Mouse (Mus musculus) CH12.LX (cell line): Measurements from ENCODE around the gene Rtn4rl1. TPM values are rescaled to one million over a fixed set of nuclear protein-coding genes. Genes with fewer than 3 reads are reported as not detected.
A peak's percentile ranks its signal among the peaks of the same experiment; 100 is the strongest.

Source experiments
- DNase-seq: peaks from one replicate; pipeline ENCODE4 v3.0.0-alpha.2; 2013; ENCODE audit errors: extremely low read depth
- H3K27ac ChIP-seq: 2 replicates; pipeline ENCODE4 v1.5.1; 2012; ENCODE audit warnings: low read depth, mild to moderate bottlenecking, control low read depth, moderate library complexity; ENCODE audit not compliant: insufficient read depth
- H3K27me3 ChIP-seq: replicated peaks from 2 replicates; pipeline ENCODE3; 2012; ENCODE audit warnings: inconsistent platforms
- H3K36me3 ChIP-seq, 2 experiments: replicated peaks in 1 of 2; 2 replicates each; pipeline versions ENCODE3 to v1.6.1; 2012; ENCODE audit warnings: inconsistent platforms in 1 of 2, low read length in 1 of 2, mild to moderate bottlenecking in 1 of 2, mixed read lengths in 1 of 2, moderate library complexity in 1 of 2; ENCODE audit not compliant: control insufficient read depth in 1 of 2, insufficient read depth in 1 of 2
- H3K4me1 ChIP-seq, 2 experiments: 2 replicates each; pipeline ENCODE4 v1.6.1; 2012; ENCODE audit warnings: inconsistent platforms in 1 of 2, moderate library complexity in 1 of 2; ENCODE audit not compliant: insufficient read depth in 2 of 2, control insufficient read depth in 1 of 2
- H3K4me2 ChIP-seq: 2 replicates; pipeline ENCODE4 v1.6.1; 2012; ENCODE audit warnings: low read depth, mild to moderate bottlenecking, control low read depth; ENCODE audit not compliant: poor library complexity, insufficient read depth, severe bottlenecking
- H3K4me3 ChIP-seq, 3 experiments: fragments of 150-350 bp in 1 of 3; sonication (generic) in 1 of 3; replicated peaks in 1 of 3; 2 replicates each; pipeline versions ENCODE3 to v1.5.1; 2011 to 2012; ENCODE audit warnings: low read depth in 2 of 3, low read length in 2 of 3, mild to moderate bottlenecking in 2 of 3, moderate library complexity in 2 of 3, control low read depth in 1 of 3, improper control_type of control experiment in 1 of 3, inconsistent platforms in 1 of 3, mixed read lengths in 1 of 3; ENCODE audit not compliant: poor library complexity in 1 of 3
- H3K79me2 ChIP-seq: replicated peaks from 2 replicates; pipeline ENCODE4 v1.6.1; 2012; ENCODE audit warnings: mild to moderate bottlenecking, moderate library complexity; ENCODE audit not compliant: control insufficient read depth, poor library complexity, insufficient read depth, severe bottlenecking; ENCODE audit errors: extremely low read depth
- H3K9ac ChIP-seq: 2 replicates; pipeline ENCODE4 v1.6.1; 2012; ENCODE audit warnings: low read depth, mild to moderate bottlenecking, control low read depth, moderate library complexity; ENCODE audit not compliant: insufficient read depth
- H3K9me3 ChIP-seq: replicated peaks from 2 replicates; pipeline ENCODE3; 2012; ENCODE audit warnings: low read length, inconsistent platforms, mixed read lengths
- BHLHE40 ChIP-seq: IDR thresholded peaks from 2 replicates; pipeline ENCODE4 v1.6.1; 2011; ENCODE audit warnings: mild to moderate bottlenecking, low read depth, low read length, improper control_type of control experiment
- CHD1 ChIP-seq: IDR thresholded peaks from 2 replicates; pipeline ENCODE4 v1.6.1; 2012; ENCODE audit warnings: low read depth, low read length, improper control_type of control experiment, inconsistent platforms
- CHD2 ChIP-seq: IDR thresholded peaks from 2 replicates; pipeline ENCODE4 v1.6.1; 2011; ENCODE audit warnings: low read length, improper control_type of control experiment
- CTCF ChIP-seq, 2 experiments: IDR thresholded peaks in 1 of 2; conservative IDR thresholded peaks in 1 of 2; 2 replicates each; pipeline ENCODE4 v1.5.1; 2011 to 2012; ENCODE audit warnings: low read depth in 2 of 2, low read length in 2 of 2, improper control_type of control experiment in 1 of 2, inconsistent platforms in 1 of 2, mild to moderate bottlenecking in 1 of 2, moderate library complexity in 1 of 2
- E2F4 ChIP-seq: IDR thresholded peaks from 2 replicates; pipeline ENCODE4 v1.6.1; 2011; ENCODE audit warnings: low read depth, low read length, improper control_type of control experiment; ENCODE audit not compliant: insufficient replicate concordance
- ELF1 ChIP-seq: IDR thresholded peaks from 2 replicates; pipeline ENCODE4 v1.6.1; 2014; ENCODE audit warnings: low read depth, mild to moderate bottlenecking, inconsistent platforms, low read length, improper control_type of control experiment
- EP300 ChIP-seq: IDR thresholded peaks from 2 replicates; pipeline ENCODE4 v1.6.1; 2011; ENCODE audit warnings: low read length, improper control_type of control experiment
- ETS1 ChIP-seq: conservative IDR thresholded peaks from 2 replicates; pipeline ENCODE4 v1.6.1; 2012; ENCODE audit warnings: low read depth, mild to moderate bottlenecking, inconsistent platforms, low read length, improper control_type of control experiment, moderate library complexity
- GABPA ChIP-seq: IDR thresholded peaks from 2 replicates; pipeline ENCODE4 v1.6.1; 2012; ENCODE audit warnings: low read depth, low read length, improper control_type of control experiment, inconsistent platforms; ENCODE audit not compliant: insufficient replicate concordance
- HCFC1 ChIP-seq: IDR thresholded peaks from 2 replicates; pipeline ENCODE4 v1.6.1; 2012; ENCODE audit warnings: low read depth, mild to moderate bottlenecking, inconsistent platforms, low read length, improper control_type of control experiment
- JUND ChIP-seq: conservative IDR thresholded peaks from 2 replicates; pipeline ENCODE4 v1.6.1; 2011; ENCODE audit warnings: low read depth, low read length, improper control_type of control experiment
- KAT2A ChIP-seq: IDR thresholded peaks from 2 replicates; pipeline ENCODE4 v1.6.1; 2012; ENCODE audit warnings: low read length, improper control_type of control experiment, inconsistent platforms; ENCODE audit not compliant: insufficient replicate concordance
- MAZ ChIP-seq: IDR thresholded peaks from 2 replicates; pipeline ENCODE4 v1.6.1; 2012; ENCODE audit warnings: low read depth, mild to moderate bottlenecking, inconsistent platforms, low read length, improper control_type of control experiment, moderate library complexity
- MXI1 ChIP-seq: IDR thresholded peaks from 2 replicates; pipeline ENCODE4 v1.6.1; 2011; ENCODE audit warnings: mild to moderate bottlenecking, low read depth, low read length, improper control_type of control experiment
- NELFE ChIP-seq: IDR thresholded peaks from 2 replicates; pipeline ENCODE4 v1.6.1; 2011; ENCODE audit warnings: low read depth, low read length, improper control_type of control experiment
- NRF1 ChIP-seq: IDR thresholded peaks from 2 replicates; pipeline ENCODE4 v1.6.1; 2014; ENCODE audit warnings: low read depth, mild to moderate bottlenecking, inconsistent platforms, low read length, improper control_type of control experiment, moderate library complexity
- POLR2A ChIP-seq: IDR thresholded peaks from 2 replicates; pipeline ENCODE4 v1.6.1; 2011; ENCODE audit warnings: low read depth, mild to moderate bottlenecking, improper control_type of control experiment, low read length
- RAD21 ChIP-seq: IDR thresholded peaks from 2 replicates; pipeline ENCODE4 v1.6.1; 2011; ENCODE audit warnings: low read depth, mild to moderate bottlenecking, low read length, improper control_type of control experiment, moderate library complexity
- RCOR1 ChIP-seq: conservative IDR thresholded peaks from 2 replicates; pipeline ENCODE4 v1.6.1; 2012; ENCODE audit warnings: low read depth, mild to moderate bottlenecking, inconsistent platforms, low read length, improper control_type of control experiment
- SIN3A ChIP-seq: IDR thresholded peaks from 2 replicates; pipeline ENCODE4 v1.6.1; 2012; ENCODE audit warnings: low read length, improper control_type of control experiment, inconsistent platforms
- SMC3 ChIP-seq: IDR thresholded peaks from 2 replicates; pipeline ENCODE4 v1.6.1; 2011; ENCODE audit warnings: low read depth, low read length, improper control_type of control experiment
- TBP ChIP-seq: conservative IDR thresholded peaks from 2 replicates; pipeline ENCODE4 v1.6.1; 2011; ENCODE audit warnings: low read depth, low read length, improper control_type of control experiment
- TCF12 ChIP-seq: IDR thresholded peaks from 2 replicates; pipeline ENCODE4 v1.6.1; 2014; ENCODE audit warnings: low read depth, mild to moderate bottlenecking, inconsistent platforms, low read length, improper control_type of control experiment
- UBTF ChIP-seq: IDR thresholded peaks from 2 replicates; pipeline ENCODE4 v1.6.1; 2012; ENCODE audit warnings: low read depth, mild to moderate bottlenecking, inconsistent platforms, low read length, improper control_type of control experiment, moderate library complexity
- USF1 ChIP-seq: IDR thresholded peaks from 2 replicates; pipeline ENCODE4 v1.6.1; 2014; ENCODE audit warnings: low read depth, mild to moderate bottlenecking, inconsistent platforms, low read length, improper control_type of control experiment
- USF2 ChIP-seq: conservative IDR thresholded peaks from 2 replicates; pipeline ENCODE4 v1.6.1; 2011; ENCODE audit warnings: low read depth, low read length, improper control_type of control experiment
- ZC3H11A ChIP-seq: IDR thresholded peaks from 2 replicates; pipeline ENCODE4 v1.6.1; 2012; ENCODE audit warnings: low read depth, mild to moderate bottlenecking, inconsistent platforms, low read length, improper control_type of control experiment
- ZMIZ1 ChIP-seq: IDR thresholded peaks from 2 replicates; pipeline ENCODE4 v1.6.1; 2012; ENCODE audit warnings: low read depth, mild to moderate bottlenecking, inconsistent platforms, low read length, improper control_type of control experiment
- ZNF384 ChIP-seq: IDR thresholded peaks from 2 replicates; pipeline ENCODE4 v1.6.1; 2012; ENCODE audit warnings: low read depth, low read length, improper control_type of control experiment, inconsistent platforms
- dilution Hi-C: fragments of 300-500 bp; cut with MboI; formaldehyde crosslinking; loops from 2 replicates; pipeline ENCODE4 v1.14.3; 2020; ENCODE audit warnings: low sequenced_read_pairs; ENCODE audit not compliant: extremely low pct_unique_long_range_greater_than_20kb, extremely low pct_ligation_motif_present
- in situ Hi-C: fragments of 300-500 bp; cut with MboI; formaldehyde crosslinking; loops from 3 replicates; pipeline ENCODE4 v1.14.3; 2019; ENCODE audit warnings: low sequenced_read_pairs, low pct_ligation_motif_present, low pct_unique_long_range_greater_than_20kb, mixed read lengths
- polyA plus RNA-seq: library from polyadenylated mRNA; unstranded; fragments of >175 nt; gene quantifications from 2 replicates; pipeline ENCODE4 v1.2.1, GENCODE M21; 2012; ENCODE audit warnings: low read depth; ENCODE audit not compliant: insufficient read length
- total RNA-seq, 2 experiments: library from RNA; depleted of rRNA; stranded (reverse); fragments of 300-350 nt in 1 of 2; fragments of >200 nt in 1 of 2; gene quantifications; 2 replicates each; pipeline ENCODE4 v1.2.3; 2012 to 2014

Rtn4rl1 gene
- total and polyA plus RNA-seq, 3 experiments, result 0.04 to 0.09 TPM; not detected in 1

DNA sequence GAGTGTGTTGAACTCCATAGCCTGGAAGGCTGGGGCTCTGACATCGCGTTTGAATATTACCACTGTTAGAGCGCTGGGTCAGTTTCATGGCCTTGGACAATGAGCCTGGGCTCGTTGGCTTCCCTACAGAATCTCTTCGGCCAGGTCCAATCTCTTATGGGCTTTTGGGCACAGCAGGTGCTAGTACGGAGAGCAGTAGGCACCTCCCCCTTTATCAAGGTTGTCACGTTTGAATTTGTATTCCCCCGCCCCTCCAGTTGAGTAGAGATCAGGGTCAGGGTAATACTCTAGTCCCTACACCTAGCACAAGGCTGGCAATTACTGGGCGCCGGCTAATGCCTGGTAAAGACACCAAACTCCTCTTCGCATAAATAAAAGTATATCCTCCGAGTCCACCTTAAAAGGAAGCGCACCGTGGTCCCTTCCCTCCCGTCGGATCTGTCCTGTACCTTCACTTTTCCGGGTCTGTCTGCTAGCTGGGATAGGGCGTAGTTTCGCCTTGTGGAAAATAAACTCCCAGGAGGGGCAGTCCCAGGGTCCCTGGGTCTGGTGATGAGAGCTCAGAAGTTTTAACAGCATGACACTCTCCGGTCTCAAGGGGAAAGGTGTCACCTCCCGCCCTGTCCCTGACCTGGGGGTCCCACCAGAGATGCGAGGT, 3.7 kb upstream of the Rtn4rl1 start:
- Histone ChIP-seq H3K4me3 (peak overlapping the region; percentile 69 to 100 (median 90)), H3K27ac (no peak overlapping the region), H3K36me3 (peaks cover 3 to 24% of the 10 kb centered on the region in 2 experiments), H3K27me3 (peaks cover 30% of the 10 kb centered on the region), H3K4me1 (peaks cover 21 to 60% of the 10 kb centered on the region in 2 experiments), H3K9ac (peak overlapping the region; percentile 77), H3K4me2 (peak overlapping the region; percentile 77), H3K79me2 (peaks cover 21% of the 10 kb centered on the region), H3K9me3 (peaks cover 8% of the 10 kb centered on the region)
- dilution Hi-C loops (no loop called here), in situ Hi-C loops (loop anchor here (5.0 kb wide), 2 partner anchors 37 to 97 kb away; no protein-coding TSS in a partner anchor)
- no peak for TF ChIP-seq SIN3A
- TF ChIP-seq RAD21, result no peak
- TF ChIP-seq TCF12, result no peak
- TF ChIP-seq E2F4, result no peak
- no peak for TF ChIP-seq ETS1
- TF ChIP-seq ZMIZ1, result no peak
- TF ChIP-seq MAZ, result 0 out of 2 replicates have a peak, but pooled peaks have one; percentile 27
- TF ChIP-seq UBTF, result 0 out of 2 replicates have a peak, but pooled peaks have one; percentile 24
- no peak for TF ChIP-seq USF2
- no peak for TF ChIP-seq NELFE
- 0 out of 2 replicates have a peak, but pooled peaks have one; percentile 79 for TF ChIP-seq CHD1
- no peak for TF ChIP-seq CHD2
- 0 out of 2 replicates have a peak, but pooled peaks have one; percentile 18 for TF ChIP-seq EP300
- TF ChIP-seq BHLHE40, result peak; percentile 61
- peak; percentile 48 for DNase-seq

DNA sequence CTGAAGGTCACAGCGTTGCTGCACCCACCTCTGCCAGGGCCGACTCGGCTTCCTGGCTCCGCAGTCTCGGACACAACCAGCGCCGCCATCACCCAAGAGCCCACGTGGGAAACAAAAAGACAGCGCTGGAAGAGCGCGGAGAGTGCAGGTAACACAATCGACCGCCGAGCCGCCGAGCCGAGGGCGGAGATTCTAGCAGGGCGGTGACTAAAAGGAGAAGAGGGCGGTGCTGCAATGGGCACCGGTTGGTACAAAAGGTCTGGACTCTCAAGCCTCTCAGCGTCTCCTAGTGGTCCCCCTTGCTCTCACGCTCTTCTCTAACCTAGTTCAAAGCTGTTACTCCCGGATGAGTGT, 3.2 kb upstream of the Rtn4rl1 start:
- H3K4me3 ChIP-seq, result peak overlapping the region; percentile 69 to 100 (median 90)
- peaks cover 3 to 19% of the 10 kb centered on the region in 2 experiments for H3K36me3 ChIP-seq
- in situ Hi-C loops (loop anchor here (5.0 kb wide), 2 partner anchors 37 to 97 kb away; no protein-coding TSS in a partner anchor), dilution Hi-C loops (no loop called here)
- peaks cover 25 to 60% of the 10 kb centered on the region in 2 experiments for H3K4me1 ChIP-seq
- peaks cover 21% of the 10 kb centered on the region for H3K79me2 ChIP-seq
- H3K4me2 ChIP-seq, result peak overlapping the region; percentile 26
- peak overlapping the region; percentile 77 for H3K9ac ChIP-seq
- H3K9me3 ChIP-seq, result peaks cover 8% of the 10 kb centered on the region
- H3K27me3 ChIP-seq, result peaks cover 35% of the 10 kb centered on the region
- DNase-seq, result peak; percentile 97
- H3K27ac ChIP-seq, result no peak overlapping the region
- TF ChIP-seq HCFC1 (peak; percentile 97), SMC3 (peak; percentile 68), RCOR1 (no peak; the same call in 1 of the 2 replicates), USF2 (peak; percentile 79), GABPA (peak; percentile 59; the same call in 1 of the 2 replicates), ZMIZ1 (peak; percentile 94), SIN3A (peak; percentile 100), NRF1 (peak; percentile 70), ZNF384 (no peak; the same call in 1 of the 2 replicates), USF1 (peak; percentile 93), ZC3H11A (no peak), TBP (peak; percentile 95), RAD21 (peak; percentile 64), BHLHE40 (peak; percentile 72), NELFE (peak; percentile 95), EP300 (no peak), CHD1 (0 out of 2 replicates have a peak, but pooled peaks have one; percentile 12), TCF12 (peak; percentile 94), POLR2A (peak; percentile 90), JUND (no peak), KAT2A (peak; percentile 81; the same call in 1 of the 2 replicates), ELF1 (peak; percentile 82), MAZ (peak; percentile 84), E2F4 (no peak), CTCF (conservative IDR thresholded peaks at IDR 0.05 in 1 of 2, IDR thresholded peaks at IDR 0.05 in 1 of 2; ENCODE audit: low read depth in 2 of 2, low read length in 2 of 2) (peak in 1 of 2 experiments; percentile 72; a peak in 2 of 4 replicates), MXI1 (peak; percentile 100)
